Mouse (Mus musculus): Measurements from ENCODE around the gene Add1.

- TF ChIP-seq POLR2A (IDR thresholded peaks at IDR 0.05; ENCODE audit: low read depth, low read length): no peak
- TF ChIP-seq CTCF (IDR thresholded peaks at IDR 0.05; ENCODE audit: extremely low read depth, insufficient read depth, insufficient read length, insufficient replicate concordance): no peak
These were observed 40.4 kb upstream of the Add1 start for GRCm38 (mm10) chr5:34533066-34533465.

All from spleen, adult 2 months (tissue).